Mouse (Mus musculus): ENCODE measurements around the gene Ptpn6. TPM values are rescaled to one million over a fixed set of nuclear protein-coding genes. Genes with fewer than 3 reads are reported as not detected.
A peak's percentile ranks its signal among the peaks of the same experiment; 100 is the strongest.

Ptpn6 gene
- total RNA-seq, 2 experiments from 2014 or later: 4.2 to 8.5 TPM

DNA sequence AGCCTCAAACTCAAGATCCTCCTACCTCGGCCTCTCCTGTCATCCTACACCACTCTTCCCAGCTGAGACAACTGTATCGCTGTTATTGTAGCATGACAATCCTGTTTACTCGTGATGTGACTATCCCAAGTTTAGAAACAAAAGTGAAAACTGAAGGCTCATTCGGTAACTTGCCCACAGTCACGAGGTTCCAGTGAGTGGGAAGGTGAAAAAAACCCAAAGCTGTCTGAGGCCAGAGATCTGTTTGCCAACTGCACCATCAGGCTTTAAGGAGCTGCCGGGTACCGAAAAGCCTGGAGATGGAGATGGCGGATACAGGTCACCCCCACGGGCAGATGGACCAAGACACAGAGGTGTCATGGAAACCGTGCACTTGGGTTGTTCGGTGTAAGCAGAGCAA, 1.5 kb downstream of the Ptpn6 start:
- intact Hi-C loops (cut with DNase I): loop anchor here (5.0 kb wide), 1 partner anchor 165 kb away; the partner anchor contains the start of gene C1rb
- no peak for DNase-seq

DNA sequence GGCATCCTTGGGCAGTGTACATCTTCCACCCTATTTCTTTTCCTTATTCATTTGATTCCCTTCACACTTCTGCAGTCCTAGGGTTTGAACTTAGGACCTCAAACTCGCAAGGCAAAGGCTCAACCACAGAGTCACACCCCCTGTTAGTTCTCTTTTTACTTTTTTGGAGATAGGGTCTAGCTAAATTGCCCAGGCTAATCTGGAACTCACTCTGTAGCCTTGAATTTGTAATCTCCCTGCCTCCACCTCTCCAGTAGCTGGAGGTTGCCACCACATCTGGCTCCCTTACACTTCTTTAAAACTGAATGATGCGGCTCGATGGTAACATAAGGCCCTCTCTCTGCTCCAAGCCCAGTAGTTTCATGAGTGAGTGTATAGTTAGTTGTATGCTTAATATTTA, 4.1 kb downstream of the Ptpn6 start:
- intact Hi-C loops (cut with DNase I): no loop called here
- no peak for DNase-seq

DNA sequence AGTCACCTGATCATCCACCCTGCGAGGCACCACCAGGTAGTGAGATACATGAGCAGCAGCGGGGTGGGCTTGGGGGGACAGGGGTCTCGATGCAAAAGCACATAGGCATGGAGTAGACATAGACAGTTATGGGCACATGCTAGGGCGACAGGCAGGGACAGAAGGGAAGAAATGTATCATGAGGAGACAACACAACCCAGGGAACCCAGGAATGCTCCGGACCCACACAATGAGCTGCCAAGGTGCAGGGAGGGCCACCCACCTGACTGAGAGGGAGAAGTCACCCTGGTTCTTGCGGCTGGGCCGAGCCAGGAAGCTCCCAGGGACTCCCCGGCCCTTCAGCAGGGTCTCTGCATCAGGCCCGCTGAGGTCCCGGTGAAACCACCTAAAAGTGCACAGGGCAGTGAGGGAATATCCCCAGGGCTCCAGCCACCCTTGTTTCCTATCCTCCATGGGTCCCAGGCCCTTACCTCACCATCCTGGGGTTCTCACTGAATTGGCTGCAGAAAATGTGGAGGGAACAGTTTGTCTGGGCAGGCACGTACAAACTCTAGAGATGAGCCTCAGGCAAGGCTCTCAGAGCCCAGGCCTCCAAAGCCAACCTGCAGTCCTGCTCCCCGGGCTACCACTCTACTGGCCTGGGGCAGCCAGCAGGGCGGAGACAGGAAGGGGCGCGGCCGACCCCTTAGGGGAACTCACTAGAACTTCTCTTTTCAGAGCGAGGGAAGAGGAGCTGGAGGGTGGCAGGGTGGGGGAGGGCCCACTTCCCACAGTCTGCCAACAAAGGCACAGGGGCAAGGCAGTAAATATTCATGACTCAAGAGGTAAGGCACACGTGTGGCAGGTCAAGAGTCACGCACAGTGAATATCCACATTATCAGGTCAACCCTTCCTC, 5.8 kb downstream of the Ptpn6 start:
- intact Hi-C loops (cut with DNase I): no loop called here

DNA sequence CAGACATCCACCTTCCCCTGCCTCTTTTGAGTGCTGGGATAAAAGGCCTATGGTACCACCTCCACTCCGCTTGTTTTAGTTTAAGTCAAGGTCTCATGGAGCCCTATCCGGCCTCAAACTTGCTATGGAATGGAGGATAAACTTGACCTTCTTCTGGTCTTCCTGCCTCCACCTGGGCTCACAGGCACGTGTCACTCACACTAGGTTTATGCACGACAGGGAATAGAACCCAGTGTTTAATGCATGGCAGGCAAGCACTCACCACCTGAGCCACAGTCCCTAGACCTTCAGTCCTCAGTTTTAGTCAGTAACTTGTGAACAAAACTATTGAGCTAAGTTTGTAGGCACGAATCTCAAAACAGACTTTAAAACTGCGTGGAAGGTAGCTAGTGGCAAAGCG, 7.5 kb downstream of the Ptpn6 start:
- DNase-seq: no peak
- intact Hi-C loops (cut with DNase I): no loop called here

More for the DNA sequence above, 5.8 kb downstream of the Ptpn6 start:
- peak; percentile 41 to 53 for DNase-seq

GRCm38 (mm10) chr6:124729850-124730705, 8.4 kb downstream of the Ptpn6 start:
- no peak for DNase-seq
- intact Hi-C loops (cut with DNase I): no loop called here

DNA sequence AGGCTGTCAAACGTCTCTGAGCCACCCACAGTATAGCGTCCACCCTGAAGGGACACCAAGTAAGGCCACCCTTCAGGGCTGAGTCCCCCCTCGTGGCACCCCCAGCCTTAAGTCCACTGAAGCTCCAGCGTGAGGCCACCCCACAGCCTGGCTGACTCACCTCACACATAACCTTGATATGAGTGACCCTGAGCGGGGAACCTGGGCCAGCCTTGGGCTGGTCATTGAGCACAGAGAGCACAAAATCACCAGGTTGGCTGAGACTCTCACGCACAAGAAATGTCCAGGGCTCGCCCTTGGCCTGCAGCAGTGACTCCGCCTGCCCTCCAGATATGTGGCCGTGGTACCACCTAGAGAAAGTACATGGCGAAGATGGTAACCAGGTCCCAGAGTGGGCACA, 9.9 kb downstream of the Ptpn6 start:
- no peak for DNase-seq
- intact Hi-C loops (cut with DNase I): no loop called here

- intact Hi-C loops (cut with DNase I): no loop called here
- DNase-seq: no peak
Measured at GRCm38 (mm10) chr6:124724472-124724871, 14.0 kb downstream of the Ptpn6 start.

DNA sequence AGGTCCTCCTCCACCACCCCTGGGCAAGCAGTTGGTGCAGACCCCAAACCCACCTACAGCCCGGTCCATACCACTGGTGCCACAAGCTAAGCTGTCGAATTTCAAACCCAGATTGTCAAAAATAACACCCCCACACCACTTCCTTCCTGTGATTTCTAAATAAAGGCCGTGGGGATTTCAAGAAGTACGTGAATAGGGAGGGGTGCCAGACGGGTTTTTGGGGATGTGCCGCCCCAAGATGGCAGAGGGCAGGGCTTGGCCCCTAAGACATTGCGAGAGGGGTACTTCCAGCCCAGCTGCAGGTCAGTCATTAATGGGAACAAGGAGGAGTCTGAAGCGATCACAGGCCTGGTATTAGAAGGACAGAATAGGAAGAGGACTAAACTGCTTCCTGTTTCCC, 15.0 kb downstream of the Ptpn6 start:
- no peak for DNase-seq
- intact Hi-C loops (cut with DNase I): no loop called here

DNA sequence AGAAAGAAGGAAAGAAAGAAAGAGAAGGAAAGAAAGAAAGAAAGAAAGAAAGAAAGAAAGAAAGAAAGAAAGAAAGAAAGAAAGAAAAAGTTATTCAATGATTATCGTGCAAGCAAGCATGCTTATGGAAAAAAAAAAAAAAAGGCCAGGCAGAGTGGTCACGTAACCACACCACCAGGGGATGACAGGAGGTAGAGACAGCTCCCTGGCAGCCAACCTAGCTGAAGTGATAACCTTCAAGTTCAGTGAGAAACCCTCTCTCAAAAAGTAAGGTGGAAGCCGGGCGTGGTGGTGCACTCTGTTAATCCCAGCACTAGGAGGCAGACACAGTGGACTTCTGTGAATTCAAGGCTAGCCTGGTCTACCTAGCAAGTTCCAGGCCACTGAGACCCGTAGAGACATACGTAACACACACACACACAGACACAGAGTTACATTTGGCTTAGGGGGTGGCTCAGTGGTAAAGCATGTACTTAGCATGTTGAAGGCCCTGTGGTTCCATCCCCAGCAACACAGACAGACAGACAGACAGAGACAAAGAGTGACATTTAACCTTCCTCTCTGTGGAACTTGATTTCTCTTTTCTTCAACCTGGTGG, 15.5 kb downstream of the Ptpn6 start:
- DNase-seq: peak in 1 of 2 experiments; percentile 51
- intact Hi-C loops (cut with DNase I): no loop called here

DNA sequence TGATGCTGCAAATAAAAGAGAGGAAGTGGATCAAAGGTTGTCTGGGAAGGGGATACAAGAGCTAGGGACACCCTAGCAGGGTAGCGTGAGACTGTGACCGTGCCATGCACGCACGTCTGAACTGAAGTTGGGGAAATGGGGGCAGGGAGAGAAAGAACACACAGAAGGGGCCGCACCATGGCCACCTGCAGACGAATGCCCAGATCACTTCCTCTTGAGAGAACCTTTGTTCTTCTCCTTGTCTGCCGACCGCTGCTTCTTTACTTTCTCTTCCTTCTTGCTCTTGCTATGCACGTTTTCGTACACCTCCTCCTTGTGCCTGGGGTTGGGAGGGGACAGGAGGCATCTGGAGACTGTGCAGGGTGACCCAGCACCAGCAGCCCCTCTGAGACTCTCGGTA, 17.6 kb downstream of the Ptpn6 start:
- intact Hi-C loops (cut with DNase I): loop anchor here (2.0 kb wide), 1 partner anchor 18 kb away; the partner anchor contains the start of gene Ptpn6
- DNase-seq: no peak

DNA sequence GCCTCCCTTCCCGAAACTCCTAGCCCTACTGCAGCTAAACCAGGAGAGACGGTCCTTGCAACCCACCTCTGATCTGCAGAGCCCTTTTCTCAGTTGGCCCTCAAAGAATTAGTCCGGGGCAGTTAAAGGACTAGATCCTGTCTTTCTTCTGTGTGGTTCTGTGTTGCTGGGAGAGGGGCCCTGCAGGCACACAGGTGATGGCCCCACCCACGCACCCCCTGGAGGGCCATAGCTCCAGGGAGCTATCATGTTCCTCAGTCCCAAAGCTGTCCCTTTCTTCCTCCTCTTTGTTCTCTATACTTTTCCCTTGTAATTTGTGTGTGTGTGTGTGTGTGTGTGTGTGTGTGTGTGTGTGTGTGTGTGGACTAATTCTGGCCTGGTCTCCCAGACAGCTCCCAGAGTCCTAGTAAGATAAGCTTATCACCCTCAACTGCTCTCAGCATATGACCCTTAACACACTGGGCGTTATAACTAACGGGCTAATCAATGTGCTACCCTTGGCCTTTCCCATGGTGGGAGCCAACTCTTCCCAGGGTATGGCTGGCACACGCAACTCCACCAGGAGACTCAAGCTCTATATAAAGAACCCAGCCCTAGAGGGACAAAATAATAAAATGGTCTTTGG, 19.0 kb downstream of the Ptpn6 start:
- peak in 1 of 2 experiments; percentile 31 for DNase-seq
- intact Hi-C loops (cut with DNase I): loop anchor here (10.0 kb wide), 1 partner anchor 295 kb away; no protein-coding TSS in a partner anchor

- no peak for DNase-seq
- intact Hi-C loops (cut with DNase I): loop anchor here (10.0 kb wide), 1 partner anchor 296 kb away; no protein-coding TSS in a partner anchor
Measured at GRCm38 (mm10) chr6:124718703-124719102, 19.8 kb downstream of the Ptpn6 start.

GRCm38 (mm10) chr6:124717968-124718367, 20.5 kb downstream of the Ptpn6 start:
- intact Hi-C loops (cut with DNase I): loop anchor here (10.0 kb wide), 1 partner anchor 297 kb away; no protein-coding TSS in a partner anchor
- DNase-seq: no peak

GRCm38 (mm10) chr6:124716864-124717490, 21.5 kb downstream of the Ptpn6 start:
- DNase-seq: peak; percentile 43 to 64

DNA sequence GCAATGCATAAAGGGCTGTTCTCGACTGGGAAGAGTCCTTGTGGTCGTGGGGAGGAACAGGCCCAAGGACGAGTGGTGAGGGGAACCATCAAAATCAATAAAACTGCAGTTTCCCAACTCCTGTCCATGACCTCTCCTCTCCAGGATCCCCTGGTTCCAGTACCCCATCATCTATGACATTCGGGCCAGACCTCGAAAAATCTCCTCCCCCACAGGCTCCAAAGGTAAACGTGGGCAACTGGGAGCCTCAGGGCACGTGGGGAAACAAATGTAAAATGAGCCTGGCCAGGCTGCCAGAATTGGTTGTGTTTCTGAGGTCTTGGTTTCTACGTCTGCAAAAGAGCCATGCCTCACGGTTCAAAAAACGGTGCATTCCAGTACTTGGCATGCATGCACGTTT, 25.6 kb downstream of the Ptpn6 start:
- intact Hi-C loops (cut with DNase I): loop anchor here (1.0 to 10.0 kb wide), 3 partner anchors 27 to 302 kb away; partner anchors contain the start of gene Lpcat3
- no peak for DNase-seq

More at GRCm38 (mm10) chr6:124716864-124717490, 21.5 kb downstream of the Ptpn6 start:
- intact Hi-C loops (cut with DNase I): loop anchor here (10.0 kb wide), 1 partner anchor 298 kb away; no protein-coding TSS in a partner anchor

GRCm38 (mm10) chr6:124711824-124712782, 26.4 kb downstream of the Ptpn6 start, which contains the start of the genes Emg1 and Phb2:
TSS of gene Emg1 (minus strand) at chr6:124712178.
TSS of gene Phb2 (plus strand) at chr6:124712336.
- DNase-seq: peak; percentile 98 to 99
- intact Hi-C loops (cut with DNase I): loop anchor here (1.0 to 10.0 kb wide), 3 partner anchors 28 to 303 kb away; partner anchors contain the start of gene Lpcat3

- no peak for DNase-seq
- intact Hi-C loops (cut with DNase I): no loop called here
Measured at GRCm38 (mm10) chr6:124708289-124708889, 30.1 kb downstream of the Ptpn6 start.
